In genomic region chr14:11775951-11776495, GRCm38 (mm10) we compare ENCODE assay signal across 17 mouse cellular contexts.
A peak's percentile ranks its signal among the peaks of the same experiment; 100 is the strongest.
DNase-seq lines count a peak whose midpoint lies in the region; ATAC-seq lines count a peak whose summit lies in the region.
"Had no signal": no experiment of that assay in that cellular context is flagged by ENCODE, and none has a peak within 500 bp of the region (broad histone marks: within the 10 kb centered on the region; RNA-seq: fewer than 3 reads in every experiment).

No protein-coding gene starts in this region.

- H3K9me3 ChIP-seq in heart, embryonic 13.5 days: no peaks in the 10 kb centered on the region
- H3K9me3 ChIP-seq in midbrain, embryonic 15.5 days: no peaks in the 10 kb centered on the region
- H3K9me3 ChIP-seq in midbrain, embryonic 14.5 days (ENCODE audit: control insufficient read depth, low read length): no peaks in the 10 kb centered on the region
- H3K9me3 ChIP-seq: heart, embryonic 12.5 days; hindbrain, embryonic 12.5 days; limb, embryonic 10.5 days had no signal

- no peak for DNase-seq in heart, postnatal 25 days (ENCODE audit: low spot score)
- peak; percentile 76 for DNase-seq in kidney, adult 9 months
- DNase-seq in kidney, postnatal 4 days: no peak
- no peak for DNase-seq in midbrain, embryonic 14.5 days
- DNase-seq in thymus, postnatal 0 days (ENCODE audit: low spot score): no peak
- DNase-seq: thymus, adult 18-20 months had no signal

- 78% methylated on average over 6 of the region's 6 CpGs for WGBS in heart, embryonic 13.5 days
- WGBS in midbrain, embryonic 15.5 days: 66% methylated on average over 6 of the region's 6 CpGs
- WGBS in midbrain, embryonic 14.5 days: 67% methylated on average over 6 of the region's 6 CpGs

- peaks cover 50% of the 10 kb centered on the region for H3K4me1 ChIP-seq in heart, embryonic 13.5 days
- peaks cover 21% of the 10 kb centered on the region for H3K4me1 ChIP-seq in midbrain, embryonic 15.5 days
- H3K4me1 ChIP-seq in midbrain, embryonic 14.5 days (ENCODE audit: control insufficient read depth, insufficient read depth, low read length): peaks cover 20% of the 10 kb centered on the region

- no peak overlapping the region for H3K4me3 ChIP-seq in heart, embryonic 13.5 days
- H3K4me3 ChIP-seq in midbrain, embryonic 15.5 days: no peak overlapping the region
- no peak overlapping the region for H3K4me3 ChIP-seq in midbrain, embryonic 14.5 days (replicated peaks; ENCODE audit: low read depth, low read length)
- H3K4me3 ChIP-seq: heart, embryonic 12.5 days; hindbrain, embryonic 12.5 days; left cerebral cortex, adult 2 months; limb, embryonic 10.5 days; myocyte had no signal

- no peaks in the 10 kb centered on the region for H3K27me3 ChIP-seq in heart, embryonic 13.5 days (replicated peaks)
- no peaks in the 10 kb centered on the region for H3K27me3 ChIP-seq in midbrain, embryonic 15.5 days (replicated peaks)
- H3K27me3 ChIP-seq in midbrain, embryonic 14.5 days (ENCODE audit: control insufficient read depth, insufficient read depth, low read length): no peaks in the 10 kb centered on the region
- H3K27me3 ChIP-seq: heart, embryonic 12.5 days; hindbrain, embryonic 12.5 days; Patski had no signal

- ATAC-seq in heart, embryonic 13.5 days (ENCODE audit: extremely low read depth, insufficient number of reproducible peaks, low FRiP score, low TSS enrichment): no peak
- no peak for ATAC-seq in midbrain, embryonic 15.5 days (replicated peaks)
- no peak for ATAC-seq in midbrain, embryonic 14.5 days (ENCODE audit: low FRiP score, low TSS enrichment)
- ATAC-seq: activated CD4-positive, CD25-positive, alpha-beta regulatory T cell, adult 4 months; intestine, postnatal 0 days; Patski had no signal

- peak overlapping the region; percentile 67; the same call in 1 of the 2 replicates for H3K9ac ChIP-seq in heart, embryonic 13.5 days
- H3K9ac ChIP-seq in midbrain, embryonic 15.5 days: 0 out of 2 replicates have a peak overlapping the region, but pooled peaks have one; percentile 19
- no peak overlapping the region for H3K9ac ChIP-seq in midbrain, embryonic 14.5 days (replicated peaks; ENCODE audit: low read length)
- H3K9ac ChIP-seq: hindbrain, embryonic 12.5 days; liver, embryonic 14.5 days had no signal

- no peak overlapping the region for H3K27ac ChIP-seq in heart, embryonic 13.5 days (replicated peaks)
- H3K27ac ChIP-seq in midbrain, embryonic 15.5 days: no peak overlapping the region
- no peak overlapping the region for H3K27ac ChIP-seq in midbrain, embryonic 14.5 days (replicated peaks; ENCODE audit: low read depth, low read length)
- H3K27ac ChIP-seq: liver, embryonic 14.5 days had no signal

- intact Hi-C loops in heart, postnatal 25 days (cut with DNase I): no loop called here

- H3K36me3 ChIP-seq in heart, embryonic 13.5 days: no peaks in the 10 kb centered on the region
- no peaks in the 10 kb centered on the region for H3K36me3 ChIP-seq in midbrain, embryonic 15.5 days (replicated peaks)
- H3K36me3 ChIP-seq in midbrain, embryonic 14.5 days (ENCODE audit: control insufficient read depth, insufficient read depth, low read length): no peaks in the 10 kb centered on the region
- H3K36me3 ChIP-seq: heart, embryonic 12.5 days; hindbrain, embryonic 12.5 days; limb, embryonic 10.5 days had no signal

- H3K4me2 ChIP-seq in heart, embryonic 13.5 days: no peak overlapping the region
- H3K4me2 ChIP-seq in midbrain, embryonic 15.5 days: no peak overlapping the region
- H3K4me2 ChIP-seq in midbrain, embryonic 14.5 days (ENCODE audit: low read length): no peak overlapping the region
- H3K4me2 ChIP-seq: hindbrain, embryonic 12.5 days had no signal
